Mouse (Mus musculus): ENCODE measurements around the gene Swap70. TPM values are rescaled to one million over a fixed set of nuclear protein-coding genes. Genes with fewer than 3 reads are reported as not detected.
"Not testable (repeated sequence)": the region's sequence is repeated elsewhere in the genome, so short reads cannot be mapped to it uniquely, and the experiment has no call there.

Gene Swap70
- 10 to 100 TPM; 12.9 to 15.3 TPM for total RNA-seq (2021)

DNA sequence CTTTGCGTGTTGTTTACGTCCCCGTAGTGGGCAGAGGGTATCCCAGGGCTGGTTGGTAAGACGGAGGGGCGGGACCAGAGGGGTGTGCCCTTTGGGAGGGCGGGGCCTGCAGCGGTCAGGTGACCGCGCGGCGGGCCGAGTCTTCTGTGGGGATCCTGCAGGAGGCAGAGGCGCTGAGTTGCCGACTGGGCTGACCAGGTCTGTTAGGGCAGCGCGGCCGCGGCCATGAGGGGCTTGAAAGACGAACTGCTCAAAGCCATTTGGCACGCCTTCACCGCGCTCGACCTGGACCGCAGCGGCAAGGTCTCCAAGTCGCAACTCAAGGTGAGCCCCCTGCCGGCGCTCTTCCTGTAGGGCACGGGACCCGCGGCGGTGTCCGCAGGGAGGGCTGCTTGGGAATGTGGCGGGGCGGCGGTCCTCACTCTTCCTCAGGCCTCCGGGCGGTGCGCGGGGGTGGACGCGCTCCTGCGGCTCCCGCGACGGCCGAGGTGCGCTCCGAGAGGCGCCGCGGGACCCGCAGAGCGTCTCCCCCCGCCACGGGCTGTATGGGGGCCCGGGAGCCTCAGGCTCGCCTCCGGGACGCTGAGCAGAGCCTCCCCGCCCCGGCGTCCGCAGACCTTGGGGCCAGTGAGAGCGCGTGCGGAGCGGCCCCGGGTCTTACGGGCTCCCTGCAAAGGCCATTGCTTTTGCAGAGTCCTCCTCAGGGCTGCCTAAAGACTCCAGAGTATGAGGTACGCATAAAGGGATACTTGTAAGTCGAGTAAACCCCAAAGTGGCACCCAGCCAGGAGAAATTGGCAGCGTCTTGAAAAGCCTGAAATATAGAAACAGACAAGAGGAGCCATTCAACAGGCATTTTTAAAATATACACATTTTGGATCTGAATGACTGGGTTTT, at the start of gene Swap70:
Gene Swap70 (plus strand): TSS at position 126 of the 896 bp plus-strand sequence.
- DNase-seq = peak; percentile 88 to 90
- intact Hi-C loops (cut with DNase I) = loop anchor here (1.0 to 2.0 kb wide), 3 partner anchors 21 to 57 kb away; no protein-coding TSS in a partner anchor

DNA sequence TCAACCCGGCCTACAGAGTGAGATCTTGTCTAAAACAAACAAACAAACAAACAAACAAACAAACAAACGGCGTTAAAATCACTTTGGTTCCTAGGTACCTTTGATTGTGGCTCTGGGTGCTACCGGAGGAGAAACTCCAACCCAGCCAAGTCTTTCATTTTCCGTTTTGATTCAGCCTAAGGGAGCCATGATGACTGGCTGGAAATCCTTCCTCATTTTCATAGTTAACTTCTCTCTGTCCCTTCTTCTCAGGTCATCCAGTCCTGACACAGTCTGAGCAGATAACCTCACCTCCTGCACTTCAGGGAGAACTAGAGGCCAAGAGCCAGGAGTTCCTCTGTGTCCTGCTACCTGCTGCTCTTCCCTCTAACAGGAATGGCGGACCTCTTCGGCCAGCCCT, 42.3 kb upstream of the Swap70 start:
- DNase-seq = no peak
- intact Hi-C loops (cut with DNase I) = no loop called here

DNA sequence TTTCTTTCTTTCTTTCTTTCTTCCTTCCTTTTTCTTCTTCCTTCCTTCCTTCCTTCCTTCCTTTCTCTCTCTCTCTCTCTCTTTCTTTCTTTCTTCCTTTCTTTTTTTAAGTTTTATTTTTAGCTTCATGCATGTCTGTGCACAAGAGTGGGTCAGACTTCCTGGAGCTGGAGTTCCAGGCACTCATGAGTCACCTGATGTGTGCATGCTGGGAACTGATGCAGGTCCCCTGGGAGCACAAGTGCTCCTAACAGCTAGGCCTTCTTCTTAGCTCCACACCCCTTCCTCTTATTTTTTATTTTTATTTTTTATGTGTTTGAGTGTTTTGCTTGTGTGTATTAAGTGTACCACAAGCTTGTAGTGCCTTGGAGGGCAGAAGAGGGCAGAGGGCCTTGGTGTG, 40.9 kb upstream of the Swap70 start:
- intact Hi-C loops (cut with DNase I) = no loop called here
- DNase-seq = no peak

DNA sequence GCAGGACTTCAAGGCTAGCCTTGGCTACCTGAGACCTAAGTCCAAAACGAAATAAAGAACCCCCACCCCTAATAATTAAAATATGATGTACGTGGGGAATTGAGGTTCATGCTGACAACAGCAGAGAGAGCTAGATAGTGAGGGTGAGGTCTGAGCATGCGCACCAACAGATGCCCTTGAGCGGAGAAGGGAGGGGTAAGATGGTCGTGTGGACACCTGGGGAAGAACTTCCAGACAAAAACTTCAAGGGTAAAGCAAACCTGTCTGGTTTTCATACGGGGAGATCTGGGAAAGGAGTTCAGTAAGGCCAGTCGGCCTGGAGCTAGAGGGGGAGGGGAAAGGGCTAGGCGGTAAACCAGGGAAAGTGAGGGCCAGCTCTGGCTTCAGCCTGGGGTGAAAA, 40.1 kb upstream of the Swap70 start:
- intact Hi-C loops (cut with DNase I) = no loop called here
- no peak for DNase-seq

DNA sequence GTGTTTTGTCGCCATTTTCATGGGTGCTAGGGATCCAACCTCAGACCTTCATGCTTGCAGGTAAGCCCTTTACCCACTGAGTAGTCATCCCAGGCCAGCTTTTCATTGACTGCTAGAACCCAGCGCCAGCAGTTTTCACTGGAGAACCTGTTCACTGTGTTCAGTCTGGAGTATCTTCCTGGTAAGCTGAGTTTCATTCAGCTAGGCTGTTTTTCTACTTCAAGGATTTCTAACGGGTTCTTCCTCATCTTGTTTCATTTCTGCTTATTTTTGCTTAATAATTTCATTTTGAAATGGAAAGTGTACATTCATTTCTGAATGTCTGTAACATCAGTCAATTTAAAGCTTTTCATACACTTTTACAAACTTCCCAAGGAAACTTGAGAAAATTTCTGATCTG, 36.9 kb upstream of the Swap70 start:
- intact Hi-C loops (cut with DNase I) = no loop called here
- no peak for DNase-seq

DNA sequence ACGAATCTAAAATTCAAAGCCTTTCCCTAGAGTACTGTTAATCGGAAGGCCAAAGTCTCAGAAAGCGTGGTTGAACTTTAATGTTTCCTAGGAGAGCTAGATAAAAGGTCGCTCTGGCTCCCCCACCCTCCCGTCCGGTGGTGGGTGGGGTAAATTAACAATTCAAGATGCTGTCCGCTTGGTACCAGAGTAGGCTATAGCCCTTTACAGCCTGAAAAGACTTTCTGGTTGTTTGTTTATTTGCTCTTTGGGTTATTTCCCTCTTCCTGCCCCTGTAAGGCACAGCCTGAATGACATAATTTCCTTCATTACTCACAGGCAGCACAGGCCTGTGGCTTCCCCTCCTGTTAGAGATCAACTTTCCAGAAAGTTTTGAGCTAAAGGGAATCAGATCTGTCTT, 31.6 kb upstream of the Swap70 start:
- DNase-seq = peak; percentile 9 to 18
- intact Hi-C loops (cut with DNase I) = no loop called here

DNA sequence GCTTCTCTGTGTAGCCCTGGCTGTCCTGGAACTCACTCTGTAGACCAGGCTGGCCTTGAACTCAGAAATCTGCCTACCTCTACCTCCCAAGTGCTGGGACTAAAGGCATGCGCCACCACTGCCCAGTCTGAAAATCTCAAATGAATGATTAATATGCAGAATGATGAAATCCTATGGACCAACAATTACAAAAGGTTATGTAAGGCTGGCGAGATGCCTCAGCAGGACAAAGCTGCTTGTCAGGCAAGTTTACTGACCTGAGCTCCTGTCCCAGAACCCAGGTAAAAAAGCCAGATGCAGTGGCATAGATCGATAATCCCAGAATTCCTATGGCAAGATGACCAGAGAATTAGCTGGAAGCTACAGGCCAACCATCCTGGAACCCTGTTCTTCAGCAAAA, 28.3 kb upstream of the Swap70 start:
- intact Hi-C loops (cut with DNase I) = no loop called here
- no peak for DNase-seq

DNA sequence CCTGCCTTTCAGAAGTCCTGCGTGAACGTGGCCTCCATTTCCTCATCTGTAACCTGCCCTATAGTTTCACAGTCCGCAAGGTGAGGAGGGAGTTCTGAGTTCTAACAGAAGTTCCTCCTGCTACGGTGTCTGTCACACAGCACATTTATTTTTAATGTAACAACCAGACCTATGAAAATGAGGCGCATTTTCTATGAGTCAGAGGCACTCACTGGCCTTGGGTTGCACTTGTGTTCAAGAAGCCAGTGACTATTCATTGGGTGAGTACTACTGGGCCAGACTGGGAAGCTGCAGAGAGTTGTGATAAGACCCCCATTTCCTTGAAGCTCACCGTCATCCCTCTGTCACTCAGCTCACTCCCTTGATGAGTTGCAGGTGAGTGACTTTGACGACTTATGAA, 24.3 kb upstream of the Swap70 start:
- no peak for DNase-seq
- intact Hi-C loops (cut with DNase I) = no loop called here

DNA sequence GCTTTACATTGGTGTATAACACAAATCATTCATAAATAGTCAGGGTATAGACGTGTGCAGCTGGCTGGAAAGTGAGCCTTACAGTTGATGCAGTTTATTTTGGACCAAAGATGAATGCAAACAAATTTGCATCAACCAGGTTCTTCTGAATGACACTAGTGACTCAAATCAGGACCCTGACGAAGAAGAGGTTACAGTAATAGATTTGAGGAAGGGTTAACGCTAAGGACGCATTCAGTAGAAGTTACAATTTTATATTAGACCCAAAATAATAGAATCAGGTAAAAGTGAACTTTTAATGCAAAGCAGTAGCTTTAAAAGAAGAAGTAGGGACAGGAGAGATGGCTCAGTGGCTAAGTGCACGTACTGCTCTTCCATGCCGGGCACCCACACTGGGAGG, 19.6 kb upstream of the Swap70 start:
- no peak for DNase-seq
- intact Hi-C loops (cut with DNase I) = no loop called here

DNA sequence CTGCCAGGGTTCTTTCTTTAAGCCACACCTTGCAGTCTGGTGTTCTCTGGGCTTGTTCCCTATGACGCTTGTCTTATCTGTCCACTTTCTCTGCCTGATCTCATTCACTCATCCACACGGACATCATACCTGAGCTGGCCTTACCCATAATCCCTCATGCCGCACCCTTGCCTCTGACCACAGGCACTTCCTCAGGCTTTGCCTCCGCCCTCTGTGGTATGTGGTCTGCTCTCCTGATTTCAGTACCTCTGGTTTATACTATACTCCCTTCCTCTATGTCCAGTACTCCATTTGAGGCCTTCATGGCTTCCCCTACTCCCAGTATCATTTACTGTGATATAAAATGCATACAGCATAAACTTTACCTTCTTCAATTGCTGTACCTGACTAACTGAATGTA, 17.3 kb upstream of the Swap70 start:
- intact Hi-C loops (cut with DNase I) = no loop called here
- DNase-seq = no peak

DNA sequence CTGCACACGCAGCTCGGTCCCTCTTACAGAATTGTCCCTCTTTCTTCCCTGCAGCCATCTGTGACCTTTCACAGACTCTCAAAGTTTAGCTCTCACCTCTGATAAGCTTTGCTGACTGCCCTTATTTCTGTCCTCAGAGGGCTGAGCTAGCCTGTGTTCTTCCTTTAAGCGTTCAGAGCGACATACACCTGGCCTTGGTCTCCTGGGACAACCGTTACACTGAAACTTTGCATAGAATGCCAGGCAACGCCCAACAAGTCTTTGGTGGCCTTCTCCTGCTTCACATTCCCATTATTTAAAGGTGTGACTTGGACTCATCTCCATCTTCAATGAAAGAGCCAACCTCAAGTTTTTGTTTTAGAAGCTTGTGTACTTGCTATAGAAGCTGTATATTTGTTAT, 13.2 kb upstream of the Swap70 start:
- no peak for DNase-seq
- intact Hi-C loops (cut with DNase I) = no loop called here

DNA sequence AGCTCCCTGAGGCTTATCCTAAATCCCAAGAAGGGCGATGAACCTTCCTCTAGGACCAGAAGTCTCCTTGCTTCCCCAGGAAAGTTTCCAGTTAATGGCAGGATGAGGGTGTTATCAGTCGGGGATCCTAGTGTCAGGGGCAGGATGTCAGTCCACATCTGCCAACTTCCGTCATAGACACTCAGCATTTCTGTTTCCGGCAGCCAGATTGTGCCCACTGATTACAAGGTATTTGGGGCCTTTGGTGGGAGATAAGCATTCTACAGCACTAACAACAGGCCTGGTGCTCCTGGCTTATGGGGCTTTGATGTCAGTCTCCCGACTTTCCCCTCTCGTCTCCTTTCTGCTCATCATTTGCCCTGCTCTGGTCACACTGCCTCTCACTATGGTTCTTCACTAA, 12.1 kb upstream of the Swap70 start:
- intact Hi-C loops (cut with DNase I) = no loop called here
- no peak for DNase-seq

DNA sequence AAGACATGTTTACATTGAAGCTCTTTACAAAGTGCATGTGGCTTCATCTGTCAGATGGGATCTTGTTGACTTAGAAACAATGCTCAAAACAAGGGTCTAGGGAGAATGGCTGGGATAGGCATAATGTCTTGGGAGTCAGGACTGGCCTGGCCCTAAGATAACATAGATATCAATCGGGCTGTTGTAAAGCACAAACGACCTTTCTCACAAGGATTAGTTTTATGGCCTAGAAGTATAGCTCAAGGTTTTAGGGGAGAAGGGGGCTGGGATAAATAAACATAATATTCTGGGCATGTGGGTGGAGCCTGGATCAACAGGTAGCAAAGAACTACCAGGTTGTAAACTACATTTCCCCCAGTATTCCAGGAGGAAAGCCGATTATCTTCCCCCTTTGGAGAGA, 10.5 kb upstream of the Swap70 start:
- intact Hi-C loops (cut with DNase I) = no loop called here
- no peak for DNase-seq

DNA sequence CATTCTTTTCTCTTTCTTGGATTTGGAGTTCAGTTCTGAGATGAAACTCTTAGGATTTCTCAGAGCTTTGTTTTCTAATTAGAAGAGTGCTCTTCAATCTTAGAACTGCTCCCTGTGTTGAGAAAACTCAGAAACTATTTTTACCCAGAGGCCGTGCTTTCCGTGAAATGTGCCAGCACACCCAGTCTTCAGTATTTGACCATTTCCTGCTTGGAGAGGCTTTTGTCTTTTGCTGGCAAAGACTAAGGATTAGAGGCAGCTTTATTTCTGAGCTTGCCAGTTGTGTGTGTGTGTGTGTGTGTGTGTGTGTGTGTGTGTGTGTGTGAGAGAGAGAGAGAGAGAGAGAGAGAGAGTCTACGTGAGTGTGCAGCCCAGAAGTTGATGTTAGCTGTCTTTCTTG, 6.6 kb upstream of the Swap70 start:
- no peak for DNase-seq
- intact Hi-C loops (cut with DNase I) = no loop called here

DNA sequence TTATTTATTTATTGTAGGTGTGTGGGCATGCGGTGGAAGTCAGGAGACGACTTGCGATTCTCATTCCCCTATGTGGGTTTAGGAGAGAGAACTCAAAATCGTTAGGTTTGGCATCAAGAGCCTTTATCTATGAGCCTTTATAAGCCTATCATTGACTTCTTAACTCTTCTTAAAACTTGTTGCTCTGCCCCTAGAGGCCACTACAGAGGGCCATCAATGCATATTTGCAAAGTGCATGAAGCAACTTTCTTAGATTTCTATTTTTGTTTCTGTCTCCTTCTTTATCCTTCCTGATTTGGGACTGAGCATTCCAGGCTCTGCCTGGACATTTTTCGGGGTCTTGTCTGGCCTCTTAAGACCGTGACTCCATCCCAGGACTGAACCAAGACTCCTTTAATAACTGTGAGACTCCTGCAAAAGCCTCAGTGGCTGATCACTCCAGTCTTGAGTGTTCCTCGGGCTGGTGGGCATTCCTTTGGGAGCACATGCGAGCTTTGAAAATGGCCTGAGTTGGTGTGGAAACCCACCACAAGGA, 393 bp upstream of the Swap70 start:
- intact Hi-C loops (cut with DNase I) = loop anchor here (2.0 kb wide), 1 partner anchor 56 kb away; no protein-coding TSS in a partner anchor
- no peak for DNase-seq

DNA sequence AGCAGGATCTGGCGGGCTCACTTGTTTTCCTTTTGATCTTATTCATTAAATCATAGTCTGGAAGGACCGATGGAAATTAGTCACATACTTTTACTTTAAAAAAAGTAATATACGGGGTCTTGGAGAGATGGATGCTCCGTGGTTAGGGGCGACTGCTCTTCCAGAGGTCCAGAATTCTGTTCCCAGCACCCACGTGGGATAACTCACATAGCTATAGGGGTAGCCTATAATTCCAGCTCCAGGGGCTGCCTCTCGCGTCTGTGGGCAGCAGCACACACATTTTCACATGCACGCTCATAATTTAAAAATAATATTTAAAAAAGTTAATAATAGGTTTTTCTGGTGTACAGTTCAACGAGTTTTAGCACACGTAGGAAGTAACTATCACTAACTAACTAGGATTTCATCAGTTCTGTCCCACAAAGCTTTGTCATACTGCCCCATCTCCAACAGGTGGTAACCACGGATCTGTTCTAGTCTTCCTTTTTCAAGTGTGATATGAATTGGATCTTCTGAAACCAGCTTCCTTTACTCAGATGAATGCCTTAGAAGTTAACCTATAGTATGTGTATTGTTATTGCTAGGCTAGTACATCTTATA, 1.2 kb downstream of the Swap70 start:
- intact Hi-C loops (cut with DNase I) = loop anchor here (1.0 to 2.0 kb wide), 2 partner anchors 20 to 43 kb away; no protein-coding TSS in a partner anchor
- DNase-seq = no peak

DNA sequence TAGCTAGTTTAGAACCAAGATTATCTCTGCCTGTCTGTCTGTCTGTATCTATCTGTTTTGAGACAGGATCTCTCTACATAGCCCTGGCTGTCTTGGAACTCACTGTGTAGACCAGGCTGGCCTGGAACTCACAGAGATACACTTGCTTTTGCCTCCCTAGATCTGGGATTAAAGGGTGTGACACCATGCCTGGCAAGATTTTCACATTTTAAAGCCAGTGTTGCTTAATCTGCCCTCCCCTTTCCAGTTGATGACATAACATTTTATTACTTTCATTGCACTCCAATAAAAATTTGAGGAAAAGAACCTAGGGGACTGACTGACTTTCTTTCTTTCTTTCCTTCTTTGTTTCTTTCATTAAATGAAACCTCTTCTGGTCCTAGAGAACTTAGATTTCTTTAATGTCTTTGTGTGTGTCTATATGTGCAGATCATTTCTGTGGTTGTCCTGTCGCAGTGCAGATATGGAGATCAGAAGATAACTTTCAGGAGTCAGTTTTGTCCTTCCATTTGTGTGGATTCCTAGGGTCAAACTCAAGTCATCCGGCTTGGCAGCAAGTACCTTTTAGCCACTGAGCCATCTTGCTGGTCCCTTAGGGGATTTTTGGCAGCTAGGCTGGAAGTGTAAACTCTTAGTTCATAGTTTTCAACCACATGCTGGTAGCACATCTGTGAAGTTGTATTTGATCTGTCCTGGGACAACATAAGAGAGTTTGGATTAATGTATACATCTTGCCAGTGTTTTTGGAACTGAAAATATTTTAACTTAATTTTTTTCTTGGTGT, 2.4 kb downstream of the Swap70 start:
- intact Hi-C loops (cut with DNase I) = loop anchor here (2.0 kb wide), 1 partner anchor 19 kb away; no protein-coding TSS in a partner anchor
- peak in 1 of 2 experiments; percentile 9 for DNase-seq

DNA sequence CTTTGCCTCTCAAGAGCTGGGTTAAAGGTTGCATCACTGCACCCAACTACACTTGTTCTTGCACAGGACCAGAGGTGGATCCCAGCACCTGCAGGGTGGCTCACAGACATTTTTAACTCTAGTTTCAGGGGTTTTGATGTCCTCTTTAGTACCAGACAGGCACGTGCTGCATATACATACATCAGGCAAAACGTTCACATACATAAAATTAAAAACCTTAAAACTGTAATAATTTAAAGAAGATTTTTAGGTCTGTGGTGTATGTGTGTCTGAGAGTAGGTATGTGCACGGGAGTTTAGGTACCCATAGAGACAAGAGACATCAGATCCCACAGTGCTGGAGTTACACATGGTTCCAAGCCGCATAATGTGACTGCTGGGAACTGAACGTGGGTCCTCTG, 5.0 kb downstream of the Swap70 start:
- DNase-seq = no peak
- intact Hi-C loops (cut with DNase I) = no loop called here

DNA sequence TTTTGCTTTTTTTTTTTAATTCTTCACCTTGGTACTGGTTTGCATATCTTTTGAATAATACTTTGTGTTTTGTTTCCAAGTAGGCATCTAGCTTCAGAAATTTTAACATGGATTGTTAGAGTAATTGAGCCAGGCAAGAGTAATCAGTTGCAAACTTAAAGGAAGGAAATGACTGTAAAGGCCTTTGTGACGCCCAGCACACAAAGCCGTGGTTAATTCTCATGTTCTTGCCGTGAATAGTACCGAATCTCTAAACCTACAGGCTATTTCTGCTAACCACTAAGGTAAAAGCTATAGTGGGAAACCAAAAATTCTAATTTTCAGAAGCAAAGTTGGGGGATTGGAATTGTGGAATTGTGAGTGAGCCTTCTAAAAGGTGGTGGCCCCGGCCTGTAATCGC, 8.5 kb downstream of the Swap70 start:
- intact Hi-C loops (cut with DNase I) = no loop called here
- DNase-seq = no peak

DNA sequence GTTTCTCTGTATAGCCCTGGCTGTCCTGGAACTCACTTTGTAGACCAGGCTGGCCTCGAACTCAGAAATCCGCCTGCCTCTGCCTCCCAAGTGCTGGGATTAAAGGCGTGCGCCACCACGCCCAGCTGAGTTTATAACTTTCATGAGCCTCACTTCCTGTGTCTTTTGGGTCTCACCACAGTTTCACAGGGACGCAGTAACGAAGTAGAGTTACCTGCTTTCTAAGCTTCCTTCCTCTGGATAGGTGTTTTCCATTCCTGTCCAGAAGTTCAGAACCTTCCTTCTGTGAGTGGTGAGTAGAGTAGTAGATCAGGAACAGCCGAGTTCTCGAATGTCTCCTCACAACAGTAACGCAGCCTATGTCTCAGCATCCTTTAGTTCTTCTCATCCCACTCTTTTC, 9.6 kb downstream of the Swap70 start:
- DNase-seq; intact Hi-C loops (cut with DNase I): not testable (repeated sequence)

DNA sequence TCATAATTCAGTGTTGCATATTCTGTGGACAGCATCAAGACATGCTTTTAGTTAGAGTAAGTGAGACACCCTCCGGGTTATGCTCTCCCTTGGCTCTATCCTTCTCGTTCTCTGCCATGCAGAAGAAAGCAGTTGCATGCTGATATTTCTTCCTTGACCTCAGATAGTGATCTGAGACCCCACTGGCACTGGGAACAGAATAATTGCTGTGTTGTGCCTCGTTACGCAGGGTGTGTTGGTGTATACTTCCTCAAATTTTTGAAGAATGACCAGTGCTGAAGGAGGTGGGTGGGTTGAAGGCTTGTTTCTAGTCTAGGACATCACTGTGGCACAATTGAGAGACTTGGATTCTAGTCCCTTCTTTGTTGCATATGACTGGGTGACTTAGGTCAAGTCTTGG, 14.6 kb downstream of the Swap70 start:
- intact Hi-C loops (cut with DNase I) = no loop called here
- DNase-seq = no peak
